Mouse (Mus musculus) stomach, postnatal 0 days (tissue): ENCODE measurements around the gene Rnf181. TPM values are rescaled to one million over a fixed set of nuclear protein-coding genes. Genes with fewer than 3 reads are reported as not detected.

ENCODE experiments used
- ATAC-seq: fragments of 200-750 bp; cut with Nextera tagmentation; 2 replicates; pipeline ENCODE4 v1.8.0; 2017; ENCODE audit not compliant: low FRiP score, low TSS enrichment
- DNase-seq: peaks from one replicate; pipeline ENCODE4 v3.0.0-alpha.2; 2016; ENCODE audit warnings: low spot score
- H3K27ac ChIP-seq: fragments of 300-500 bp; sonication (generic); replicated peaks from 2 replicates; pipeline ENCODE4 v1.5.1; 2014; ENCODE audit warnings: mild to moderate bottlenecking, control low read depth
- H3K27me3 ChIP-seq: fragments of 300-500 bp; sonication (generic); 2 replicates; pipeline ENCODE4 v1.6.1; 2014; ENCODE audit warnings: low read length; ENCODE audit not compliant: control insufficient read depth, insufficient read depth
- H3K36me3 ChIP-seq: fragments of 300-500 bp; sonication (generic); 2 replicates; pipeline ENCODE4 v1.6.1; 2014; ENCODE audit warnings: low read length, mixed read lengths; ENCODE audit not compliant: control insufficient read depth, insufficient read depth
- H3K4me1 ChIP-seq: fragments of 300-500 bp; sonication (generic); replicated peaks from 2 replicates; pipeline ENCODE4 v1.6.1; 2014; ENCODE audit warnings: antibody characterized with exemption; ENCODE audit not compliant: control insufficient read depth, insufficient read depth
- H3K4me2 ChIP-seq: fragments of 300-500 bp; sonication (generic); replicated peaks from 2 replicates; pipeline ENCODE4 v1.6.1; 2014; ENCODE audit warnings: low read depth, mild to moderate bottlenecking, control low read depth, moderate library complexity
- H3K4me3 ChIP-seq: fragments of 300-500 bp; sonication (generic); 2 replicates; pipeline ENCODE4 v1.5.1; 2014; ENCODE audit warnings: low read depth, low read length, control low read depth
- H3K9ac ChIP-seq: fragments of 300-500 bp; sonication (generic); 2 replicates; pipeline ENCODE4 v1.6.1; 2014; ENCODE audit warnings: mild to moderate bottlenecking, low read length, control low read depth, mixed read lengths
- H3K9me3 ChIP-seq: fragments of 300-500 bp; sonication (generic); 2 replicates; pipeline ENCODE4 v1.6.1; 2016; ENCODE audit warnings: low read length; ENCODE audit not compliant: control insufficient read depth
- CTCF ChIP-seq: IDR thresholded peaks from 2 replicates; pipeline ENCODE4 v1.5.1; 2016; ENCODE audit warnings: antibody characterized with exemption, low read depth, mild to moderate bottlenecking, moderate library complexity
- EP300 ChIP-seq: optimal IDR thresholded peaks from 2 replicates; pipeline ENCODE3; 2016; ENCODE audit warnings: antibody characterized with exemption
- WGBS: fragments of 180-500 bp; shearing (Covaris S2); extraction: QIAGEN DNeasy Blood & Tissue Kit; methylation state at CpG from one replicate; pipeline ENCODE4 v1.1.7; 2014; 5-methylcytosine and 5-hydroxymethylcytosine counted together
- polyA plus RNA-seq: library from polyadenylated mRNA; unstranded; fragments of >200 nt; fragmentation: Nextera tagmentation; extraction: Ambion mirVana; gene quantifications from 2 replicates; pipeline ENCODE4 v1.2.1, GENCODE M21; 2015

The Rnf181 gene
- polyA plus RNA-seq, 1 experiment from 2014 or later: 136 TPM

DNA sequence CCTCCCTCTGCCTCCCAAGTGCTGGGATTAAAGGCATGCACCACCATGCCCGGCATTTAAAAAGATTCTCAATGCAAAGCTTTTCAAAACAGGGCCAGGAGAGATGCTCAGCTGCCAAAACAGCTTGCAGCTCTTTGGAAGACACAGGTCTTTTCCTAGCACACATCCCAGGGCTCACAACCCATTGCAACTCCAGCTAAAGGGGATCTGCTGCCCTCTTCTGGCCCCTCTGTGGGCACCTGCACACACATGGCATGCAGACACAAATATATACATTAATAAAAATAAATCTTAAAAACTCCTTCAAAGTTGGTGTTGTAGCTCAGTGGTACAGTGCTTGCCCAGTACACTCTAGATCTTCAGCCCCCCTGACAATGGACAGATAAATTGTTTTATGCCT, 43.2 kb upstream of the Rnf181 start:
- WGBS: 29% methylated on average over 1 of the region's 1 CpGs
- TF ChIP-seq EP300 (no peak), CTCF (peak; percentile 36; the same call in 1 of the 2 replicates)

DNA sequence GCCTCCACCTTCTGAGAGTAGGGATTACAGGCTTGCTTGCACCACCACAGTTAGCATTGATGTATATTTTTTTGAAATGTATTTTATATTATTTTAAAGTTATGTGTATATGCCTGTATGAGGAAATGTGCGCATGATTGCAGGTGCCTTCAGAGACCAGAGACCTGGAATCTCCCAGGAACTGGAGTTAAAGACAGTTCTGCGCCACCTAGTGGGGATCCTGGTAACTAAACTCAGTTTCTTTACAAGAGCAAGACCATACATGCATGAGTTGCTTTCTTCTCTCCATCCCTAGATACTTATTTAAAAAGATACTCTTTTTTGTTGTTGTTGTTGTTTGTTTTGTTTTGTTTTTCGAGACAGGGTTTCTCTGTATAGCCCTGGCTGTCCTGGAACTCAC, 42.8 kb upstream of the Rnf181 start:
- no peaks in the 10 kb centered on the region for H3K36me3 ChIP-seq
- H3K4me1 ChIP-seq: no peaks in the 10 kb centered on the region
- H3K27me3 ChIP-seq: no peaks in the 10 kb centered on the region
- H3K4me3 ChIP-seq: no peak overlapping the region
- no peaks in the 10 kb centered on the region for H3K9me3 ChIP-seq
- no peak overlapping the region for H3K27ac ChIP-seq
- no peak overlapping the region for H3K9ac ChIP-seq
- DNase-seq: peak; percentile 75
- WGBS: 11% methylated on average over 3 of the region's 3 CpGs
- TF ChIP-seq EP300: no peak
- TF ChIP-seq CTCF: peak; percentile 77
- ATAC-seq: no peak
- no peak overlapping the region for H3K4me2 ChIP-seq

More for the DNA sequence above, 43.2 kb upstream of the Rnf181 start:
- Histone ChIP-seq H3K4me3 (no peak overlapping the region), H3K4me2 (no peak overlapping the region), H3K36me3 (no peaks in the 10 kb centered on the region), H3K27ac (no peak overlapping the region), H3K9ac (no peak overlapping the region), H3K4me1 (no peaks in the 10 kb centered on the region), H3K27me3 (no peaks in the 10 kb centered on the region), H3K9me3 (no peaks in the 10 kb centered on the region)
- ATAC-seq (no peak), DNase-seq (no peak)

DNA sequence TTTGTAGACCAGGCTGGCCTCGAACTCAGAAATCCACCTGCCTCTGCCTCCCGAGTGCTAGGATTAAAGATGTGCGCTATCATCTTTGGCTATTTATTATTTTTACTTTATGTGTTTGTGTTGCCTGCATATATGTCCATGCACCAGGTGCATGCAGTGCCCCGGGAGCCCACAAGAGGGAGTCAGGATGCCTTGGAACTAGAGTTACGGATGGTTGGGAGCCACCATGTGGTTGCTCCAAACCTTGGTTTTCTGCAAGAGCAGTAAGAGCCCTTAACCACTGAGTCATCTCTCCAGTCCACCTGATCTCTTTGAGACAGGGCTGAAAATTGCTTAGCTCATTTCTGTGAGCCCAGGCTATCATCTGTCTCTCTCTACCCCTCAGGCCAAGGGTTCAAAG, 40.4 kb upstream of the Rnf181 start:
- no peak overlapping the region for H3K27ac ChIP-seq
- no peaks in the 10 kb centered on the region for H3K4me1 ChIP-seq
- no peak overlapping the region for H3K4me3 ChIP-seq
- 0% methylated on average over 5 of the region's 5 CpGs for WGBS
- H3K9me3 ChIP-seq: no peaks in the 10 kb centered on the region
- no peaks in the 10 kb centered on the region for H3K36me3 ChIP-seq
- TF ChIP-seq EP300 (no peak), CTCF (peak; percentile 99)
- DNase-seq: peak; percentile 95
- ATAC-seq: peak; percentile 83
- no peaks in the 10 kb centered on the region for H3K27me3 ChIP-seq
- no peak overlapping the region for H3K4me2 ChIP-seq
- H3K9ac ChIP-seq: no peak overlapping the region

DNA sequence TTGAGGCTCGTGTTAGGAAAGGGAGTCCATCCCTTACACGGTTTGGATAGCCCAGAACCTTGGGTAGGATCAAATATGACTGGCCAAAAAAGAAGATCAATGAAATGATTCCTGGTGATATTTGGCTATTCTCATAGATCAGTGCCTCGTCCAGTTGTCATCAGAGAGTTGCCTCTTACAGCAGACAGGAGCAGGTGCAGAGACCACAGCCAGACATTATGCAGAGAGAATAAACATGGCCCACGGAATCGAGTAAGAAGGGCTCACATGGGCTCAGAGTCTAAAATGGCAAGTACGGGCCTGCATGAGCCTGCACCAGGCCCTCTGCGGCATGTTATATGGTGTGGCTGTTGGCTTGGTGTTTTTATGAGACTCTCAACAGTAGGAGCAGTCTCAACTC, 38.6 kb upstream of the Rnf181 start:
- Histone ChIP-seq H3K9ac (no peak overlapping the region), H3K27ac (no peak overlapping the region; the same call in 1 of the 2 replicates), H3K4me2 (no peak overlapping the region), H3K27me3 (no peaks in the 10 kb centered on the region), H3K4me3 (no peak overlapping the region), H3K4me1 (no peaks in the 10 kb centered on the region), H3K36me3 (no peaks in the 10 kb centered on the region), H3K9me3 (no peaks in the 10 kb centered on the region)
- TF ChIP-seq CTCF (no peak), EP300 (no peak)
- 80% methylated on average over 7 of the region's 7 CpGs for WGBS
- no peak for ATAC-seq
- no peak for DNase-seq

DNA sequence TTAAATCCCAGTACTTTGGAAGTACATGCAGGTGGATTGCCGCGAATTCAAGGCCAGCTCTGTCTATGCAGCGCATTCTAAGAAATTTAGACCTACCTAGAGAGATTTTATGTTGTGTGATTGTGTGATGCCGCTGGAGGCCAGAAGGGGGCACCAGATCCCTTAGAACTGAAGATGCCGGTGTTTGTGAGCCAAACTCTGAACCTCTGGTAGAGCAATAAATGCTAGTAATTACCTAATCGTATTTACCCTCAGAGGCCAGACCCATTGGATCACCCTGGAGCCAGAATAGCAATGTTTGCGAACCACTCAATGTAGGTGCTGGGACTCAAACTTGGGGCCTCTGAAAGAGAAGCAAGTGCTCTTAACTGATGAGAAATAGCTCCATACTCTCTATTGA, 35.1 kb upstream of the Rnf181 start:
- no peaks in the 10 kb centered on the region for H3K4me1 ChIP-seq
- H3K4me2 ChIP-seq: no peak overlapping the region

DNA sequence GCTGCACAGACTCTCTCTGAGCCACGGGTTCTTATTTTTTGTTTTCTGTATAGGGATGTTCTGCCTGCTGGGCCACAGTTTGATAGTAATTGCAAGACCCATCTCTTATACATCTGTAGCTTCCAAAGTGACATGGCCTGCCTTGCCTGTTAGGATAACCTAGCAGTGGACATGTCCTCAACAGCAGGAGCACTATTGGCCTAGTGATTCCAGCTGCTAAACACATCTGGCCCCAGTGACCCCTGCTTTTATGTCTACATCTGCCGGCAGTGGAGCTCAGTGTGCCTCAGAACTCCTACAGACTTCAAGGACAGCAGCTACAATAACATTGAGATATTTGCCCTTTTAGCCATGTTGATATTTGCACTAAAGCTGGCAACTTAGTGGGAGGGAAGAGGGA, 33.2 kb upstream of the Rnf181 start:
- DNase-seq: no peak
- no peaks in the 10 kb centered on the region for H3K4me1 ChIP-seq
- H3K27ac ChIP-seq: no peak overlapping the region
- H3K9ac ChIP-seq: no peak overlapping the region
- 47% methylated on average over 2 of the region's 2 CpGs for WGBS
- no peak for TF ChIP-seq EP300
- no peak for TF ChIP-seq CTCF
- H3K4me2 ChIP-seq: no peak overlapping the region
- H3K4me3 ChIP-seq: no peak overlapping the region
- H3K36me3 ChIP-seq: no peaks in the 10 kb centered on the region
- no peaks in the 10 kb centered on the region for H3K27me3 ChIP-seq
- H3K9me3 ChIP-seq: no peaks in the 10 kb centered on the region
- ATAC-seq: no peak

More for the DNA sequence above, 35.1 kb upstream of the Rnf181 start:
- Histone ChIP-seq H3K9me3 (no peaks in the 10 kb centered on the region), H3K27ac (no peak overlapping the region), H3K36me3 (no peaks in the 10 kb centered on the region), H3K4me3 (no peak overlapping the region), H3K27me3 (no peaks in the 10 kb centered on the region), H3K9ac (no peak overlapping the region)
- TF ChIP-seq CTCF: peak; percentile 88
- TF ChIP-seq EP300: no peak
- ATAC-seq: peak; percentile 47; the same call in 1 of the 2 replicates
- WGBS: 22% methylated on average over 7 of the region's 7 CpGs
- DNase-seq: peak; percentile 81
